Mouse (Mus musculus) right cerebral cortex, postnatal 14 days (tissue): Measurements from ENCODE around the gene Crb1.
A peak's percentile ranks its signal among the peaks of the same experiment; 100 is the strongest.
"Not testable (repeated sequence)": the region's sequence is repeated elsewhere in the genome, so short reads cannot be mapped to it uniquely, and the experiment has no call there.

Experiments used
- DNase-seq: peaks from one replicate; pipeline ENCODE4 v3.0.0; 2022

Gene Crb1

DNA sequence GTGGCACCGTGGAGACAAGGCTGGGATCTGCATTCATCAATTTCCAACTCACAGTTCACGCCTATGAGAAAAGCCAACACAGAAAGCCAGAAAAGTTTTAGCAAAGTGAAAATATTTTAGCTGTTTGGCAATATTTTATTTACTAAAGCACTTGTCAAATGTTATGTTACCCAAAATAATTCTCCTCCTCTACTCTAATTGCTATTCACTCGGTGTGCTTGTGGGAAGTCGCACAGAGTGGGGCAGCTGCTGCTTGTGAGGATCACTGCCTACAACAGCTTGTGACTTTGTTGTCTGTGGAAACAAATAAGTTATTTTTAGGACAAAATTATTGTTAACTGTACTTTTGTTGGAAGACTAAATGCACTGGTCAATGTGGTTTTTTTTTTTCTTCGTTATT, 48.6 kb downstream of the Crb1 start:
- no peak for DNase-seq

DNA sequence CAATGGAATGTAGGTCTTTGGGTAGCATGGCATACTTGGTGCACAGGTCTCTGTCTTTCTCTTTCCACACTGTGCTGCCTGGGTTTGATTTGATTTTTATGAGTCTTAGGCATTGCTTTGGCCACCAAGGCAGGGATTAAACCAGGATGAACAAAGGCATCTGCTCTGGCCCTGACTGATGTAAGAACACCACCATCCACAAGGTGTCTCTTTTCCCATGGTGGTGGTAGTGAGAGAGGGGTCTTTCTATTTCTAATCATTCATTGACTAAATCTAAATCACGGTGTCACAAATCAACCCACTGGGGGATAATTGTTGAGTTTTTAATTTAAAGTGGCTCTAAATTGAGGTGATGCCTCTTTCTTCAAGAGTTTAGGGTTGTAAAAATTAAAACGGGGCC, 51.5 kb downstream of the Crb1 start:
- DNase-seq = no peak

DNA sequence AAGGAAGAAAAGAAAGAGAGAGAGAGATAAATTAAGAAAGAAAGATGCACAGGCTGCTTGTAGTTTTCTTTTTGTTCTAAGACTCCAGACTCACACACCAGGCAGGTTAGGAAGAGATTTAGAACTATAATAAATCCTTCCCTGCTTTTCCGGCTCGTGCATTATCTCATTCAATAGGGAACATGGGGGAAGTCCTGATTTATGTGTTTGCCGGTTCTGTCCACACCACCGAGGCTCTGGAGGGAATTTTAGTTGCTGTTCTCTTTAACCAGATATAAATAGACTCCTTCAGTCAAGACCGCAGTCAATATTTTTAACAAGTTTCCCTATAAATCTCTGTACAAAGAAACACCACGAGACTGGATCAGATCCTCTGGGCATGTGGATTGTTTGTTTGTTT, 57.1 kb downstream of the Crb1 start:
- no peak for DNase-seq

DNA sequence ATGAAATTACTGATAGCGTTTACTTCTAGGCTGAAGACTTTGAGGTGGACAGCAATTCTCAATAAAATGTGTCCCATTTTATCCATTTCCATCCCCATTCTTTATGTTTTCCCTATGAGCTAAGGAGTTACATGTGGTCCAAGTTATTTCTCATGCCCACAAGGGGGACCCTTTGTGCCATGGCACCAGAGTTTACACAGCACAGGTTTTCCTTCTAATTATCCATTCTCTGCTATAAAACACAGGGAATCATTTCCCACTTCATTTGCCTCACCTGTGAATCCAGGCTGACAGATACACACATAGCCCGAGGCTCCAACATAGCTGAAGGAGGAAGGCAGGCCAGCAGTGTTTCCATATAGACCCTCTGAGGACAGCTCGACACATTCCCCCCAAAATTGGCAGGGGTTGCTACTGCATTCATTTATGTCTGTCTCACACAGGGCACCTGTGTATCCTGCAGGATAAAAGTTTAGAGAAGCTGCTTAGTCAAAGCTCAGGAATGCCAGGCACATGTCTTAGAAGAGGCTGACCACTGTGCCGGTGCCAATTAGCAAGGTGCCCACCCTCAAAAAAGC, 62.5 kb downstream of the Crb1 start:
- no peak for DNase-seq

DNA sequence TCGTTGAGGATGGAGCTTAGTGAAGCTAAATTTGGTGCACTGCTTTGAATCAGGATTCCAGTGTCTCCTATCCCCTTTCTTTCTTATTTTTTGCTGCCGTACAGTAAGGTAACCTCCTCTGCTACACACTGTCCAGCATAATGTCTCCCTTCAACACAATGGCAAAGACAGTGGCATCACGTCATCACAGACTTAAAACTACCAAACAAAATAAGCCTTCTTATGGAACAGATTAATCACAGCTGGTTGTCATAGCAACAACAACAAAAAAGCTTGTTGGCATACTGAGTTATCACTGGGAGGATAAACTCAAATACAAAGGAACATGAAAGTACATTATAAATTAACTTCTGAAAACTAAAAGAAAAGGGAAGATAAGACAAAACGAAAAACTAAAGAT, 68.0 kb downstream of the Crb1 start:
- DNase-seq = no peak

GRCm38 (mm10) chr1:139302519-139302918, 74.4 kb downstream of the Crb1 start:
- not testable (repeated sequence) for DNase-seq

DNA sequence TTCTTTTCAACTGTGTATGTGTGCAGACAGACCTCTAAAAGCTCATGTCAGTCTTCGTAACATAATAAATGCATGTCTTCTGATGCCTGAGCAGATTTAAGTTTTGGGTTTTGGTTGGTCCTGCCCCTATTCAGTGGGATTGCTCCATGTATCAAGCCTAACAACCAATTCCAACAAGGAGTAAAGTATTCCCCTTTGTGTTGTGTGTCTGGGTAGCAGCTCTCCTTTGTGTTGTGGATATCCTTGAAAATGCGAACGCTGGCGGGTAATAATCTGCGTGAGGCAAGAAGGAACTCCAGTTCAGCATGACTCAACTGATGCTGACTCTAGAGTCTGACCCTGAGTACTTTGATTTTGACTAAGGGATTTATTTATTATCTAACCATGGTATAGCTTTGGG, 75.1 kb downstream of the Crb1 start:
- DNase-seq = no peak

- no peak for DNase-seq
Observed at GRCm38 (mm10) chr1:139292023-139292422, 84.9 kb downstream of the Crb1 start.

- DNase-seq = no peak
Observed at GRCm38 (mm10) chr1:139291593-139291992, 85.3 kb downstream of the Crb1 start.

- DNase-seq = no peak
Observed at GRCm38 (mm10) chr1:139276619-139277320, 100.1 kb downstream of the Crb1 start.

- DNase-seq = peak; percentile 13
Observed at GRCm38 (mm10) chr1:139267844-139268243, 109.1 kb downstream of the Crb1 start.

GRCm38 (mm10) chr1:139264245-139264644, 112.7 kb downstream of the Crb1 start:
- no peak for DNase-seq

GRCm38 (mm10) chr1:139263158-139263557, 113.7 kb downstream of the Crb1 start:
- DNase-seq = no peak

DNA sequence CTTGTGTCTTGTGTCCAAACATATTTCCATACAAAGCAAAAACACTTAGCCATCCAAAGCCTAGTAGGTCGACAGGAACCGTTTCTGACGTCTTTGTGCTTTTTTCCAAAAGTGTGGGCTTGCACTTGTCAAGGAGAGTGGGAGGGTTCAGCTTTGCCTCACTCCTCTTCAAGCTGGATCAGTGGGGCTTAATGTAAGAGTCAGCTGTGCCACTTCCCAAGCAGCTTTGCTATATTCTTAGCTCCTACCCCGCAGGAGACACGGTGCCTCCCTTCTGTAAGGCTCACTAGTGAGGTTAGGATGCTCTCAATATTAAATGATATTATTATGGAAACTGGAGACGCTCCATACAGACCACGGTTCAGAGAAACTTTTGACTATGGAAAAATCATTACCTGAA, 121.3 kb downstream of the Crb1 start:
- no peak for DNase-seq

DNA sequence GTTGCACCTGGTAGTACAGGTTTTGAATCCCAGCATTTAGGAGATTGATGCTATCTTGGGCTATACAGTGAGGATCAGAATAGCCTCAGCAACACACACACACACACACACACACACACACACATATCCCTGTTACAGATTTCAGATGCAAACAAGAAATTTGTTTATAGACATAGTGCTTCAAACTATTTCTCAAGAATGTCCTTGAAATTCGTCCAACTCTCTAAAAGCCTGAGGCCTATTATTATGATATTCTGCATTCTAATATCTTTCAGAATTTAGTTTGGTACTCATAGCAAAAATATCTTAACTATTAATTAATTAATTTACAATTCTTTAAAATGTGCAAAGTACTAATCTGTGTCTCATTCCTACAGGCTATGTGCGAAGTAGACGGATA, 124.9 kb downstream of the Crb1 start:
- DNase-seq = no peak

GRCm38 (mm10) chr1:139249159-139249558, 127.7 kb downstream of the Crb1 start:
- no peak for DNase-seq

- DNase-seq = no peak
Observed at GRCm38 (mm10) chr1:139246723-139247380, 130.0 kb downstream of the Crb1 start.

GRCm38 (mm10) chr1:139236794-139237193, 140.1 kb downstream of the Crb1 start:
- no peak for DNase-seq

GRCm38 (mm10) chr1:139234611-139235568, 142.0 kb downstream of the Crb1 start:
- no peak for DNase-seq

DNA sequence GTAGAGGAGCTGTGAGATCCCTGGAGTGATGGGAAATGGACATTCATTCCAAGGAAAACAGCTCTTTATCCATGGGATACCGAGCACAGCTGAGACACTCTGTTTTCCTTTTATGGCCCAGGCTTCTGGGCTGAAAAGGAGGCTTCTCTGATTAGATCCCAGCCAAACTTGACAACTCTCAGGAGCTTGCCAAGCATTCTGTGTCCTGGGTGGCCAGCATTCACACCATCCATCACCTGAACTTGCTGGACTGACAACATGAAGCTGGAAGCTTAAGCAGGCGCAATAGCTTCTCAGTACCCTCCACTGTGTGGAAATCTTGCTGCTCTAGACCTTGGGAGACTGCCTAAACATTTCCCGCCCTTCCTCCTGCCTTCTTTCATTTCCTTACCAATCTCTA, 144.3 kb downstream of the Crb1 start:
- no peak for DNase-seq

DNA sequence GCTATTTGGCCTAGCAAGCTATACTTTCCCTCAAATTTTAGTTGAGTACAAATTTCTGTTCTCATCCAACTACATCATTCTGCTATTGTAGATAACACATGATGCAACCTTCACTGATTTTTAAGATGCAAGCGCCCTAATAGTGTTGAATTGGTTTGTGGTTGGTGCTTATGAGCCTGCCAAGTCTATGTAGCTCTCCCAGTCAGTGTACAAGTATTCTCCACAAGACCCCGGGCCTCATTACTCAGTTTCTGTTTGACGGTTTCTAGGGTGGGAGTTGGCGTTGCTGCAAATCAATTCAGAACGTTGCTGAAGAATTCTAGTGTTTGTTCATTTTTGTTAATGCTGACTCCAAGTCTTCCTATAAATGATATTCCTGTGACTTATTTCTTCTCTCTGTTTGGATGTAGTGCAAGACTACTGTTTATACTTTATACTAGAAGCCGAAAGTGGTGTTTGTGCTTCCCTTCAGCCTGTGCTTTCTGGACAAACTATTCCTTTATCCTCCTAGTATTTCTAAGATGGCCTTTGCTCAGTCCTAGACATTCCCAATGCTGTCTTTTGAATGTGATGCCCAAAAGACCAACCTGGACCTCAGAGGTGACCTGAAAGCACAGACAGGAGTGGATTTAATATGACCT, 152.5 kb downstream of the Crb1 start:
- no peak for DNase-seq

DNA sequence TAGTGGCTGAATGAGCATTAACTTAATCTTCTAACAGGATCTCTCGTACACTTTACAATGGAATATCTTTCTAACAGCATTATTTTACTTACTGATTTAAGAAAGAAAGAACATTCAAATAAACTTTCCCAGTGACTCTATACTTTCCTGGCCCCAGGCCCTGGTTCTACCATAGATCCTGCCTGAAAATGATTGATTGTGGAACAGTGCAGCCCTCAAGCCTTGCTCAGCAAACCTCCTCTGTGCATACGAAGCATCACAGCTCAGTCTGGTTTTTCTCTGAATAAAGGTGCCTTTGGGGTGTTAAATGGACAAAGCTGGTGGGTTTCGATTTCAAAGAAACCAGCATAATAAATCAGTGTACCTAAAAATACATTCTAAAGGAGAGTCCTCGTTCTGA, 153.1 kb downstream of the Crb1 start:
- no peak for DNase-seq

- no peak for DNase-seq
Observed at GRCm38 (mm10) chr1:139215311-139215710, 161.6 kb downstream of the Crb1 start.
